Mouse (Mus musculus): Measurements from ENCODE around the gene Gm8947. TPM values are rescaled to one million over a fixed set of nuclear protein-coding genes. Genes with fewer than 3 reads are reported as not detected.
"Not testable (repeated sequence)": the region's sequence is repeated elsewhere in the genome, so short reads cannot be mapped to it uniquely, and the experiment has no call there.

Gm8947 gene
- total RNA-seq, 2 experiments from 2014 or later, result 0.28 TPM; not detected in 1

DNA sequence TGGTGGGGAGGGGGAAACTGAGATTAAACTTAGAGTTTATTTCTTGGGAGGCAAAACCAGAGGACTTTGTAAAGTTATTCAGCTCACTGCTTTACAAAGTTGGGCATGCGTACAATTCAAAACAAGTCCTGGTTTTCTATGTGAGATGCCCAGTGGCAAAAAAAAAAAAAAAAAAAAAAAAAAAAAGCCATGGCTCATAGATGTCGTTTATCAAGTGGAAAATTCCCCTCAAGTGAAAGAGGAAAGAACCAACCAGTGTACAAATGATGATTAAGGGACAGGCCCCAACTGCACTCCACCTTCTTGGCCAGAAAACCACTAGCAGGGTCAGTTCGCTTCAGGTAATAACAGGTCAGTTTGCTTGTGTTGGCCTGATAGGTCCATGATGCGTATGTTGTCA is 3.7 kb upstream of the Gm8947 start:
- TF ChIP-seq CTCF (IDR thresholded peaks at IDR 0.05), result no peak
- H3K4me3 ChIP-seq, result no peak overlapping the region
- H3K27ac ChIP-seq, result no peak overlapping the region
- intact Hi-C loops (cut with DNase I), result no loop called here
- no peak for DNase-seq

DNA sequence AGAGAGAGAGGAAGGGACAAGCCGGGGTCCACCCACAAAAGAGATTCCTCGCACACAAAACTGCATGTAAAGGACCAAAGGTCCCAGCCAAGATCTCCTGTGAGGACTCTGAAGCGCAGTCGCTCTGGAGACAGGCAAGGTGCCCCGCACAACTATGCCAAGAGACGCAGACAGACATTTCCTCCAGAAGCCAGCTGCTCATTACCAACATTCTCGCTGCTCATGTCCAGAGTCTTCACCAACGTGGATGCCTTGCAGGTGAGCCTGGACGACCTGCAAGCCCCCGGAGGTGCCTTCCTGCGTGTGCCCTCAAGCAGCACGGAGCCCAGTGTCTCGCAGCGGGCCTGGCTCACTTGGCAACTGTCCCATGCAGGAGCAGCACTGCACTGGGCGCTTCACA is 563 bp downstream of the Gm8947 start:
- DNase-seq; H3K27ac ChIP-seq; H3K4me3 ChIP-seq; intact Hi-C loops (cut with DNase I): not testable (repeated sequence)

DNA sequence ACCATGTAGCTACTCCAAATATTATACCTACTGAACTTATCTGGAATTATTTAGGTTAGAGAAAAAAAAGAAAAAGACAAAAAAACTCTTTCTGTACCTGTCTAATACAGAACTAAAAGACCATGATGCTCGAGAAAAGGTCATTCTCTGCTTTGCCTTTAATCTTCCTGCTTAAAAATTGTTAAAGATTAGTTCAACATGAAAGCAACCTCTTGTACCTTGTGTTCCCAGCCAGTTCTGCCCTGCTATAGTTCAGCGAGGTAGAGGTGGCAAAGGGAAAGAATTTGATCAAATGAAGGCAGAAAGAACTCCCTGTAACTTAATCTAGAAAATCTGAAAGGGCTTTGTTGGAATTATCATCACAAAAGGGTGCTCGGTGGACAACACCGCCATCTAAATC is 3.8 kb downstream of the Gm8947 start:
- H3K27ac ChIP-seq; DNase-seq; intact Hi-C loops (cut with DNase I); H3K4me3 ChIP-seq: not testable (repeated sequence)

DNA sequence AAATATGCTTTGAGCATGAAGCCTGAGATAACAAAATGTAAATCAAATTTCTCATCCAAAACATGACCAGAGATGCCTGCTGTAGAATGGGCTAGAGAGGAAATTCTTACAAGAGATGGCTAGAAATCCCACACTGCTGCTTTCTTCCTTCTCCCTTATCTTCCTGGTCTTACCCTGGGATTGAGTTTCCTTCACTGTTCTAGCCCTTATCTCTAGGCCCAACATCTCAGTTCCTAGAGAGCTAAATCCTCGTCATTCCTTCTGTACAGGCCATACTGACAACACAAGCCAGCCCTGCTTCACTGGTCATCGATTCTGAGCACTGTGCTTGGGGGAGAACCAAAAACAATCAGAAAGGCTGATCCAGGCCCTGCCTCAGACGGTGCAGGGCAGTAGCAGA is 4.5 kb downstream of the Gm8947 start:
- H3K4me3 ChIP-seq; H3K27ac ChIP-seq; DNase-seq; intact Hi-C loops (cut with DNase I): not testable (repeated sequence)

DNA sequence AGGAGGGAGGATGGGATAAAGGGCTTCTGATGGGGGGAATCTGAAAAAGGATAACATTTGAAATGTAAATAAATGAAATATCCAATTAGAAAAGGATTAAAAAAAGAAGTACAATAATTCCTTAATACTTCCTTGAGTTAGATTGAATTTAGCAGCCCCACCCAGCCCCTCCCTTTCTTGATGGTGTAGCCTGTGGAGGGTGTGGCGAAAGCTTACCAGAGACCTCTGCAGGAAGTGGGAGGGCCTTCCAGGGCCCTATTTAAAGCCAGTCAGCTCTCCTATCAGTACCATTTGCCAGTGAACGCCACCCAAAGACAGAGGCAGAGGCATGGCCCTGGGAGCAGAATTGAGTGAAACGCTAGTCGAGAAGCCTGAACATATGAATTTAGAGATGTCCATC is 5.9 kb downstream of the Gm8947 start, which contains the start of gene Gm47995:
TSS of gene Gm47995 (plus strand) at position 329 of the 400 bp plus-strand sequence.
- H3K4me3 ChIP-seq; H3K27ac ChIP-seq; DNase-seq; intact Hi-C loops (cut with DNase I): not testable (repeated sequence)

DNA sequence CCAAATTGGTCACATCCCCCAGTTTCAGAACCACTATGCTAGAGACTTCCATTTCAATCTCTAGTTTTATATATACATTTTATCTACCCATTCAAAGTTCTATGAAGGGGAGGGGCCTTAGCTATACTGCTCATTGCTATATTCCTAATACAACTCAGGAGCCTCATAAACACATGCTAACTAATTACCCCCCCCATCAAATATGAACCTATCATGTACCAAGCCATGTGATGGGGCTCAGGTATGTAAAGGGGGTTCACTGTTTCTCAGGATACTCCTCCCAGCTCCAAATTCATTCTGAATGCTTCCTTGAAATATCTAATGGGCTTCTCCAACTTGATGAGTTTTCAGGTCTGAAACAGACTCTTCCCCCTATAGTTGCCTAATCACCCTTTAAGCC is 8.4 kb downstream of the Gm8947 start:
- intact Hi-C loops (cut with DNase I), result not testable (repeated sequence)

DNA sequence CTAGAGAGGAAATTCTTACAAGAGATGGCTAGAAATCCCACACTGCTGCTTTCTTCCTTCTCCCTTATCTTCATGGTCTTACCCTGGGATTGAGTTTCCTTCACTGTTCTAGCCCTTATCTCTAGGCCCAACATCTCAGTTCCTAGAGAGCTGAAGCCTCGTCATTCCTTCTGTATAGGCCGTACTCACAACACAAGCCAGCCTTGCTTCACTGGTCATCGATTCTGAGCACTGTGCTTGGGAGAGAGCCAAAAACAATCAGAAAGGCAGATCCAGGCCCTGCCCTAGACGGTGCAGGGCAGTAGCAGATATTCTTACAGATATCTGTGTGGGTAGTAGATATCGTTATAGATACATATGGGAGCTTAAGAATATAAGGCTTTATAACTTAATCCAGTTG is 10.6 kb downstream of the Gm8947 start:
- H3K27ac ChIP-seq; H3K4me3 ChIP-seq; DNase-seq; intact Hi-C loops (cut with DNase I): not testable (repeated sequence)

More for the DNA sequence above, 8.4 kb downstream of the Gm8947 start:
- H3K4me3 ChIP-seq, H3K27ac ChIP-seq, DNase-seq: not testable (repeated sequence)

DNA sequence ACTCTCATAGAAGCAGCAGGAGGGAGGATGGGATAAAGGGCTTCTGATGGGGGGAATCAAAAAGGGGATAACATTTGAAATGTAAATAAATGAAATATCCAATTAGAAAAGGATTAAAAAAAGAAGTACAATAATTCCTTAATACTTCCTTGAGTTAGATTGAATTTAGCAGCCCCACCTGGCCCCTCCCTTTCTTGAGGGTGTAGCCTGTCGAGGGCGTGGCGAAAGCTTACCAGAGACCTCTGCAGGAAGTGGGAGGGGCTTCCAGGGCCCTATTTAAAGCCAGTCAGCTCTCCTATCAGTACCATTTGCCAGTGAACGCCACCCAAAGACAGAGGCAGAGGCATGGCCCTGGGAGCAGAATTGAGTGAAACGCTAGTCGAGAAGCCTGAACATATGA is 11.6 kb downstream of the Gm8947 start, which contains the start of gene 3110040M04Rik:
TSS of gene 3110040M04Rik (plus strand) at position 304 of the 400 bp plus-strand sequence.
- DNase-seq; H3K4me3 ChIP-seq; intact Hi-C loops (cut with DNase I); H3K27ac ChIP-seq: not testable (repeated sequence)

DNA sequence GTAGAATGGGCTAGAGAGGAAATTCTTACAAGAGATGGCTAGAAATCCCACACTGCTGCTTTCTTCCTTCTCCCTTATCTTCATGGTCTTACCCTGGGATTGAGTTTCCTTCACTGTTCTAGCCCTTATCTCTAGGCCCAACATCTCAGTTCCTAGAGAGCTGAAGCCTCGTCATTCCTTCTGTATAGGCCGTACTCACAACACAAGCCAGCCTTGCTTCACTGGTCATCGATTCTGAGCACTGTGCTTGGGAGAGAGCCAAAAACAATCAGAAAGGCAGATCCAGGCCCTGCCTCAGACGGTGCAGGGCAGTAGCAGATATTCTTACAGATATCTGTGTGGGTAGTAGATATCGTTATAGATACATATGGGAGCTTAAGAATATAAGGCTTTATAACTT is 16.3 kb downstream of the Gm8947 start:
- H3K4me3 ChIP-seq; intact Hi-C loops (cut with DNase I); DNase-seq; H3K27ac ChIP-seq: not testable (repeated sequence)

DNA sequence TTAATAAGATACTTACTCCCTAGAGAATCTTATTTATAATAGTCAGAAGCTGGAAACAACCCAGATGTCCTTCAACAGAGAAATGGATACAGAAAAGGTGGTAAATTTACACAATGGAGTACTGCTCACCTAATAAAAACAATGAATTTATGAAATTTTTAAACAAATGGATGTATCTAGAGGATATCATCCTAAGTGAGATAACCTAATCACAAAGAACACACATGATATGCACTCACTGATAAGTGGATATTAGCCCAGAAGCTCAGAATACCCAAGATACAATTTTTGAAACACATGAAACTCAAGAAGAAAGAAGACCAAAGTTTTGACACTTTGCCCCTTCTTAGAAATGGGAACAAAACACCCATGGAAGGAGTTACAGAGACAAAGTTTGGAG is 16.8 kb downstream of the Gm8947 start:
- intact Hi-C loops (cut with DNase I); DNase-seq: not testable (repeated sequence)

DNA sequence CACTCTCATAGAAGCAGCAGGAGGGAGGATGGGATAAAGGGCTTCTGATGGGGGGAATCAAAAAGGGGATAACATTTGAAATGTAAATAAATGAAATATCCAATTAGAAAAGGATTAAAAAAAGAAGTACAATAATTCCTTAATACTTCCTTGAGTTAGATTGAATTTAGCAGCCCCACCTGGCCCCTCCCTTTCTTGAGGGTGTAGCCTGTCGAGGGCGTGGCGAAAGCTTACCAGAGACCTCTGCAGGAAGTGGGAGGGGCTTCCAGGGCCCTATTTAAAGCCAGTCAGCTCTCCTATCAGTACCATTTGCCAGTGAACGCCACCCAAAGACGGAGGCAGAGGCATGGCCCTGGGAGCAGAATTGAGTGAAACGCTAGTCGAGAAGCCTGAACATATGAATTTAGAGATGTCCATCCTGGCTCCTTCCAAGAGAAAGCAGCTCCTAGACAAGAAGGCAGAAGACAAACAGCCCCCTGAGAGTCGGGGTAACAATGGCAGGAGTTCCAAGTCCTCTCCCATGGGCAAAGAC is 17.7 kb downstream of the Gm8947 start, which contains the start of gene Gm47996:
TSS of gene Gm47996 (plus strand) at position 308 of the 532 bp plus-strand sequence.
- intact Hi-C loops (cut with DNase I); H3K4me3 ChIP-seq; DNase-seq; H3K27ac ChIP-seq: not testable (repeated sequence)

More for the DNA sequence above, 16.8 kb downstream of the Gm8947 start:
- H3K4me3 ChIP-seq, H3K27ac ChIP-seq: not testable (repeated sequence)

DNA sequence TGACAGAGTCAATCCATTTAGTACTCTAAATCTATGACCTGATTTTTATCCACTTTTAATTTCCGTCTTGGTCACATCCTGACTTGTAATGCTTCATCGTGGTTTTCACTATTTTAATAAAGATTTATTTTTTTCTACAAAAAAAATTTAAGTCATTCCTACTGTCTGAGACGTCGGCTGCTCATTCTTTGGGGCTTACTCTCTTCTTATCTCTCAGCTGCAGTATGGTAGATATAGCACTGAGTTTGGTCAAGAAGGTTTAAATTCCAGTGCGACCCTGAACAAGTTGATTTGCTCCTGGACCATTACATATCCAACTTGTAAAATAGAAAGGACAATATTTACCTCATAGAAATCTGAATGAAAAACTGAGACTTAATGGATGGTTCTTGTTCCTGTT is 19.5 kb downstream of the Gm8947 start:
- DNase-seq; H3K27ac ChIP-seq; intact Hi-C loops (cut with DNase I); H3K4me3 ChIP-seq: not testable (repeated sequence)

DNA sequence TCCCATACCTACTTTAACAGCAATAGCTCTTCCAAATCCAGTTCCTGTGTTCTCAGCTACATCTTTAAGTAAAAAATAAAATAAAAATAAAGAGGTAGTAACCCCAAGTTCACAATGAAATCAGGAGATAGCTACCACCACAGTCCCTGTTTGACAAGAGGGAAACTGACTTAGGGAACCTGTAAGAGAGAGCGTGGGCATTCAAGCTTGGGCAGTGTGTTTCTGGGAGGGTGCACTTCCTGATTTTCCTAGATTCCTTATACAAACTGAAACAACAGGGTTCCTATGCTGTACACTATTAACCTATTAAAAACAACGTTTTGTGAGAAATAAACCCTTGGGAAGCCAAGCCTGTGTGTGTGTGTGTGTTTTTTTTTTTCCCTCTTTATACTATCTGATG is 22.7 kb downstream of the Gm8947 start:
- Histone ChIP-seq H3K4me3 (no peak overlapping the region), H3K27ac (no peak overlapping the region)
- DNase-seq, result no peak
- intact Hi-C loops (cut with DNase I), result no loop called here
- TF ChIP-seq CTCF (IDR thresholded peaks at IDR 0.05), result no peak

DNA sequence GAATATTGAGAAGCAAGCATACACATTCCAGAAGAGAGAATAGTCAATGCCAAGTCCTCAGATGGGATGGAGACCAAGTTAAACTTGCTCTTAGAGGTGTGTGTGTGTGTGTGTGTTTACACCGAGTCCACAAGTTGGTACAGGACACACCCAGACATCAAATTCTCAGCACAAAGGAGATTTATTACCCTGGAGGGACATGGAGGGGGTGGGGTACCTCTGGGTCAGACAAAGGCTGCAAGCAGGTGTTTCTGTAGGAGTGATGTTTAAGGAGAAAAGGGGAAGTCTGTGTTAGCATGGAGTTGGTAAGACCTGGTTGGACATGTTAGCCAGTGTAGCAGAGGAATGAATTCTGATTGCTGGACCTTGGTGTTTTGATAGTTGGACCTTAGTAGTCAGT is 23.8 kb downstream of the Gm8947 start:
- TF ChIP-seq CTCF (IDR thresholded peaks at IDR 0.05), result no peak
- DNase-seq, result no peak
- intact Hi-C loops (cut with DNase I), result no loop called here

More for the DNA sequence above, 23.8 kb downstream of the Gm8947 start:
- Histone ChIP-seq H3K27ac (no peak overlapping the region), H3K4me3 (no peak overlapping the region)
